Mouse (Mus musculus) forebrain, embryonic 11.5 days (tissue): Measurements from ENCODE around the gene Slamf9. TPM values are rescaled to one million over a fixed set of nuclear protein-coding genes. Genes with fewer than 3 reads are reported as not detected.

Experiments
- ATAC-seq: fragments of 200-750 bp; cut with Nextera tagmentation; replicated peaks from 2 replicates; pipeline ENCODE4 v1.8.0; 2017; ENCODE audit warnings: moderate TSS enrichment; ENCODE audit not compliant: low FRiP score
- DNase-seq: peaks from one replicate; pipeline ENCODE4 v3.0.0-alpha.2; 2017; ENCODE audit warnings: low spot score
- H3K27ac ChIP-seq: fragments of 300-500 bp; sonication (generic); 2 replicates; pipeline ENCODE4 v1.5.1; 2014; ENCODE audit warnings: low read depth, low read length
- H3K27me3 ChIP-seq: fragments of 300-500 bp; sonication (generic); 2 replicates; pipeline ENCODE4 v1.6.1; 2014; ENCODE audit warnings: mild to moderate bottlenecking, low read length, mixed read lengths; ENCODE audit not compliant: control insufficient read depth, insufficient read depth
- H3K36me3 ChIP-seq: fragments of 300-500 bp; sonication (generic); 2 replicates; pipeline ENCODE4 v1.6.1; 2014; ENCODE audit warnings: mild to moderate bottlenecking, low read length, moderate library complexity, mixed read lengths; ENCODE audit not compliant: control insufficient read depth, insufficient read depth
- H3K4me1 ChIP-seq: fragments of 300-500 bp; sonication (generic); replicated peaks from 2 replicates; pipeline ENCODE4 v1.6.1; 2014; ENCODE audit warnings: low read length, mixed read lengths; ENCODE audit not compliant: control insufficient read depth, insufficient read depth
- H3K4me2 ChIP-seq: fragments of 300-500 bp; sonication (generic); 2 replicates; pipeline ENCODE4 v1.6.1; 2014; ENCODE audit warnings: low read depth, mild to moderate bottlenecking, low read length, moderate library complexity, mixed read lengths; ENCODE audit not compliant: severe bottlenecking
- H3K4me3 ChIP-seq: fragments of 300-500 bp; sonication (generic); 2 replicates; pipeline ENCODE4 v1.5.1; 2014; ENCODE audit warnings: low read depth, low read length
- H3K9ac ChIP-seq: fragments of 300-500 bp; sonication (generic); 2 replicates; pipeline ENCODE4 v1.6.1; 2014; ENCODE audit warnings: low read length
- H3K9me3 ChIP-seq: fragments of 300-500 bp; sonication (generic); 2 replicates; pipeline ENCODE4 v1.6.1; 2016; ENCODE audit warnings: low read length, mixed read lengths; ENCODE audit not compliant: control insufficient read depth
- WGBS: fragments of 180-500 bp; shearing (Covaris S2); extraction: QIAGEN DNeasy Blood & Tissue Kit; methylation state at CpG from one replicate; pipeline ENCODE4 v1.1.7; 2014; 5-methylcytosine and 5-hydroxymethylcytosine counted together
- polyA plus RNA-seq: library from polyadenylated mRNA; unstranded; fragments of >200 nt; fragmentation: Nextera tagmentation; extraction: Ambion mirVana; gene quantifications from 2 replicates; pipeline ENCODE4 v1.2.1, GENCODE M21; 2014

Slamf9 gene
- polyA plus RNA-seq, 1 experiment from 2014 or later = 0.28 TPM

- Histone ChIP-seq H3K36me3 (peaks cover 8% of the 10 kb centered on the region), H3K27ac (no peak overlapping the region), H3K4me3 (peak overlapping the region; percentile 36), H3K4me2 (peak overlapping the region; percentile 58), H3K27me3 (peaks cover 23% of the 10 kb centered on the region), H3K9ac (peak overlapping the region; percentile 47), H3K9me3 (no peaks in the 10 kb centered on the region), H3K4me1 (peaks cover 24% of the 10 kb centered on the region; the same call in 1 of the 2 replicates)
- WGBS = 3% methylated on average over 56 of the region's 56 CpGs
- DNase-seq = peak; percentile 73
- peak; percentile 22; the same call in 1 of the 2 replicates for ATAC-seq
Observed at GRCm38 (mm10) chr1:172500451-172501370, 25.6 kb downstream of the Slamf9 start.

- peaks cover 24% of the 10 kb centered on the region; the same call in 1 of the 2 replicates for H3K4me1 ChIP-seq
- DNase-seq = no peak
Observed at GRCm38 (mm10) chr1:172501371-172502144, 26.4 kb downstream of the Slamf9 start.

GRCm38 (mm10) chr1:172502145-172503110 is 27.3 kb downstream of the Slamf9 start:
- no peak overlapping the region for H3K27ac ChIP-seq
- ATAC-seq (no peak), DNase-seq (no peak)
- H3K27me3 ChIP-seq = peaks cover 23% of the 10 kb centered on the region
- no peak overlapping the region for H3K4me3 ChIP-seq
- no peak overlapping the region; the same call in 1 of the 2 replicates for H3K4me2 ChIP-seq
- no peak overlapping the region for H3K9ac ChIP-seq
- 40% methylated on average over 12 of the region's 13 CpGs for WGBS
- H3K9me3 ChIP-seq = no peaks in the 10 kb centered on the region
- H3K36me3 ChIP-seq = peaks cover 6% of the 10 kb centered on the region
- peaks cover 24% of the 10 kb centered on the region; the same call in 1 of the 2 replicates for H3K4me1 ChIP-seq

More at GRCm38 (mm10) chr1:172501371-172502144, 26.4 kb downstream of the Slamf9 start:
- peaks cover 8% of the 10 kb centered on the region for H3K36me3 ChIP-seq
- no peak for ATAC-seq
- H3K27ac ChIP-seq = no peak overlapping the region
- peaks cover 23% of the 10 kb centered on the region for H3K27me3 ChIP-seq
- no peaks in the 10 kb centered on the region for H3K9me3 ChIP-seq
- peak overlapping the region; percentile 36 for H3K4me3 ChIP-seq
- peak overlapping the region; percentile 58 for H3K4me2 ChIP-seq
- 43% methylated on average over 13 of the region's 13 CpGs for WGBS
- H3K9ac ChIP-seq = no peak overlapping the region

- H3K9me3 ChIP-seq = no peaks in the 10 kb centered on the region
- no peak for DNase-seq
- peak overlapping the region; percentile 8; the same call in 1 of the 2 replicates for H3K4me2 ChIP-seq
- H3K27me3 ChIP-seq = peaks cover 23% of the 10 kb centered on the region
- peaks cover under 1% of the 10 kb centered on the region; the same call in 1 of the 2 replicates for H3K36me3 ChIP-seq
- WGBS = 40% methylated on average over 14 of the region's 14 CpGs
- no peak overlapping the region for H3K27ac ChIP-seq
- H3K9ac ChIP-seq = no peak overlapping the region
- H3K4me1 ChIP-seq = peaks cover 24% of the 10 kb centered on the region; the same call in 1 of the 2 replicates
- H3K4me3 ChIP-seq = no peak overlapping the region
- no peak for ATAC-seq
Observed at GRCm38 (mm10) chr1:172503111-172503997, 28.2 kb downstream of the Slamf9 start.

GRCm38 (mm10) chr1:172504756-172505155 is 29.6 kb downstream of the Slamf9 start:
- ATAC-seq = no peak
- 84% methylated on average over 8 of the region's 8 CpGs for WGBS
- H3K9me3 ChIP-seq = no peaks in the 10 kb centered on the region
- H3K9ac ChIP-seq = no peak overlapping the region
- DNase-seq = no peak
- H3K4me2 ChIP-seq = no peak overlapping the region
- H3K27me3 ChIP-seq = peaks cover 19% of the 10 kb centered on the region
- H3K27ac ChIP-seq = no peak overlapping the region
- peaks cover 24% of the 10 kb centered on the region; the same call in 1 of the 2 replicates for H3K4me1 ChIP-seq
- no peak overlapping the region for H3K4me3 ChIP-seq
- no peaks in the 10 kb centered on the region for H3K36me3 ChIP-seq

- H3K36me3 ChIP-seq = no peaks in the 10 kb centered on the region
- 66% methylated on average over 5 of the region's 5 CpGs for WGBS
- no peak overlapping the region for H3K4me3 ChIP-seq
- H3K4me2 ChIP-seq = no peak overlapping the region
- no peak overlapping the region for H3K27ac ChIP-seq
- DNase-seq (no peak), ATAC-seq (no peak)
- peaks cover 11% of the 10 kb centered on the region; the same call in 1 of the 2 replicates for H3K4me1 ChIP-seq
- peaks cover under 1% of the 10 kb centered on the region; the same call in 1 of the 2 replicates for H3K27me3 ChIP-seq
- H3K9me3 ChIP-seq = no peaks in the 10 kb centered on the region
- H3K9ac ChIP-seq = no peak overlapping the region; the same call in 1 of the 2 replicates
Observed at GRCm38 (mm10) chr1:172507001-172507400, 31.8 kb downstream of the Slamf9 start.

GRCm38 (mm10) chr1:172507701-172508100 is 32.5 kb downstream of the Slamf9 start:
- Histone ChIP-seq H3K36me3 (no peaks in the 10 kb centered on the region), H3K4me2 (no peak overlapping the region), H3K4me1 (peaks cover 7% of the 10 kb centered on the region; the same call in 1 of the 2 replicates), H3K9ac (no peak overlapping the region), H3K27ac (no peak overlapping the region), H3K9me3 (no peaks in the 10 kb centered on the region), H3K27me3 (no peaks in the 10 kb centered on the region), H3K4me3 (no peak overlapping the region)
- WGBS = 91% methylated on average over 3 of the region's 3 CpGs
- DNase-seq = no peak
- ATAC-seq = no peak
